Mouse (Mus musculus): ENCODE data around the gene Hsd3b1. TPM values are rescaled to one million over a fixed set of nuclear protein-coding genes. Genes with fewer than 3 reads are reported as not detected.
A peak's percentile ranks its signal among the peaks of the same experiment; 100 is the strongest.
"Not testable (repeated sequence)": the region's sequence is repeated elsewhere in the genome, so short reads cannot be mapped to it uniquely, and the experiment has no call there.

Hsd3b1 gene
- not detected for total RNA-seq (2021)

- DNase-seq (ENCODE audit: low spot score in 2 of 2), result no peak
- intact Hi-C loops (cut with DNase I), result no loop called here
Measured at GRCm38 (mm10) chr3:98859576-98859975, at the start of gene Hsd3b1. Gene Hsd3b1 (minus strand): TSS chr3:98859794.

GRCm38 (mm10) chr3:98897606-98898005, 38.0 kb upstream of the Hsd3b1 start:
- intact Hi-C loops (cut with DNase I), result loop anchor here (5.0 kb wide), 1 partner anchor 80 kb away; no protein-coding TSS in a partner anchor
- no peak for DNase-seq (ENCODE audit: low spot score in 2 of 2)

- intact Hi-C loops (cut with DNase I), result loop anchor here (2.0 to 5.0 kb wide), 2 partner anchors 82 to 1044 kb away; no protein-coding TSS in a partner anchor
- DNase-seq (ENCODE audit: low spot score in 2 of 2), result peak; percentile 13 to 41
Measured at GRCm38 (mm10) chr3:98895071-98895601, 35.5 kb upstream of the Hsd3b1 start.

- no peak for DNase-seq (ENCODE audit: low spot score in 2 of 2)
- intact Hi-C loops (cut with DNase I), result no loop called here
Measured at GRCm38 (mm10) chr3:98893057-98893772, 33.6 kb upstream of the Hsd3b1 start, which contains the start of gene Hao2. Gene Hao2 (minus strand): TSS chr3:98893239.

GRCm38 (mm10) chr3:98890430-98890829, 30.8 kb upstream of the Hsd3b1 start:
- intact Hi-C loops (cut with DNase I), result no loop called here
- DNase-seq (ENCODE audit: low spot score in 2 of 2), result no peak

- intact Hi-C loops (cut with DNase I), result no loop called here
- DNase-seq (ENCODE audit: low spot score in 2 of 2), result no peak
Measured at GRCm38 (mm10) chr3:98888206-98888605, 28.6 kb upstream of the Hsd3b1 start.

- no peak for DNase-seq (ENCODE audit: low spot score in 2 of 2)
- intact Hi-C loops (cut with DNase I), result no loop called here
Measured at GRCm38 (mm10) chr3:98880831-98881230, 21.2 kb upstream of the Hsd3b1 start.

GRCm38 (mm10) chr3:98880216-98880615, 20.6 kb upstream of the Hsd3b1 start:
- DNase-seq (ENCODE audit: low spot score in 2 of 2), result no peak
- intact Hi-C loops (cut with DNase I), result no loop called here

GRCm38 (mm10) chr3:98868219-98868618, 8.6 kb upstream of the Hsd3b1 start:
- intact Hi-C loops (cut with DNase I), result no loop called here
- DNase-seq (ENCODE audit: low spot score in 2 of 2), result no peak

GRCm38 (mm10) chr3:98862800-98863199, 3.2 kb upstream of the Hsd3b1 start:
- no peak for DNase-seq (ENCODE audit: low spot score in 2 of 2)
- intact Hi-C loops (cut with DNase I), result no loop called here

- intact Hi-C loops (cut with DNase I), result no loop called here
- no peak for DNase-seq (ENCODE audit: low spot score in 2 of 2)
Measured at GRCm38 (mm10) chr3:98858051-98858450, 1.5 kb downstream of the Hsd3b1 start.

GRCm38 (mm10) chr3:98856892-98857291, 2.7 kb downstream of the Hsd3b1 start:
- intact Hi-C loops (cut with DNase I), result no loop called here
- no peak for DNase-seq (ENCODE audit: low spot score in 2 of 2)

- intact Hi-C loops (cut with DNase I), result no loop called here
- DNase-seq (ENCODE audit: low spot score in 2 of 2), result no peak
Measured at GRCm38 (mm10) chr3:98855160-98855559, 4.4 kb downstream of the Hsd3b1 start.

- DNase-seq (ENCODE audit: low spot score in 2 of 2), result no peak
- intact Hi-C loops (cut with DNase I), result no loop called here
Measured at GRCm38 (mm10) chr3:98853685-98854084, 5.9 kb downstream of the Hsd3b1 start.

- intact Hi-C loops (cut with DNase I), result no loop called here
- DNase-seq (ENCODE audit: low spot score in 2 of 2), result no peak
Measured at GRCm38 (mm10) chr3:98853051-98853450, 6.5 kb downstream of the Hsd3b1 start.

- DNase-seq (ENCODE audit: low spot score in 2 of 2), result no peak
- intact Hi-C loops (cut with DNase I), result no loop called here
Measured at GRCm38 (mm10) chr3:98852631-98853030, 7.0 kb downstream of the Hsd3b1 start.

- intact Hi-C loops (cut with DNase I), result no loop called here
Measured at GRCm38 (mm10) chr3:98851853-98852252, 7.7 kb downstream of the Hsd3b1 start.

GRCm38 (mm10) chr3:98850262-98850661, 9.3 kb downstream of the Hsd3b1 start:
- intact Hi-C loops (cut with DNase I), result no loop called here
- DNase-seq (ENCODE audit: low spot score in 2 of 2), result no peak

More at GRCm38 (mm10) chr3:98851853-98852252, 7.7 kb downstream of the Hsd3b1 start:
- no peak for DNase-seq (ENCODE audit: low spot score in 2 of 2)

- DNase-seq (ENCODE audit: low spot score in 2 of 2), result no peak
- intact Hi-C loops (cut with DNase I), result no loop called here
Measured at GRCm38 (mm10) chr3:98848898-98849297, 10.7 kb downstream of the Hsd3b1 start.

GRCm38 (mm10) chr3:98814101-98814670, 45.4 kb downstream of the Hsd3b1 start, which contains the start of gene Hsd3b6:
Gene Hsd3b6 (minus strand): TSS chr3:98814443.
- intact Hi-C loops (cut with DNase I), result no loop called here
- DNase-seq (ENCODE audit: low spot score in 2 of 2), result no peak

GRCm38 (mm10) chr3:98812653-98813052, 46.9 kb downstream of the Hsd3b1 start:
- DNase-seq (ENCODE audit: low spot score in 2 of 2); intact Hi-C loops (cut with DNase I): not testable (repeated sequence)
